Mouse (Mus musculus) lung, embryonic 14.5 days (tissue): ENCODE measurements around the gene Rhod. TPM values are rescaled to one million over a fixed set of nuclear protein-coding genes. Genes with fewer than 3 reads are reported as not detected.

Experiments used
- ATAC-seq: fragments of 200-750 bp; cut with Nextera tagmentation; 2 replicates; pipeline ENCODE4 v1.8.0; 2017; ENCODE audit warnings: mild to moderate bottlenecking, moderate TSS enrichment, moderate library complexity; ENCODE audit not compliant: insufficient read depth
- DNase-seq: peaks from one replicate; pipeline ENCODE4 v3.0.0-alpha.2; 2015
- H3K27ac ChIP-seq: fragments of 300-500 bp; sonication (generic); 2 replicates; pipeline ENCODE4 v1.5.1; 2014; ENCODE audit warnings: low read depth, mild to moderate bottlenecking, moderate library complexity
- H3K27me3 ChIP-seq: fragments of 300-500 bp; sonication (generic); 2 replicates; pipeline ENCODE4 v1.6.1; 2014; ENCODE audit warnings: low read length, control low read depth; ENCODE audit not compliant: insufficient read depth
- H3K36me3 ChIP-seq: fragments of 300-500 bp; sonication (generic); 2 replicates; pipeline ENCODE4 v1.6.1; 2014; ENCODE audit warnings: control low read depth; ENCODE audit not compliant: insufficient read depth
- H3K4me1 ChIP-seq: fragments of 300-500 bp; sonication (generic); 2 replicates; pipeline ENCODE4 v1.6.1; 2014; ENCODE audit warnings: antibody characterized with exemption, control low read depth; ENCODE audit not compliant: insufficient read depth
- H3K4me2 ChIP-seq: fragments of 300-500 bp; sonication (generic); 2 replicates; pipeline ENCODE4 v1.6.1; 2014; ENCODE audit warnings: mild to moderate bottlenecking
- H3K4me3 ChIP-seq: fragments of 300-500 bp; sonication (generic); 2 replicates; pipeline ENCODE4 v1.5.1; 2014; ENCODE audit warnings: low read depth, low read length
- H3K9ac ChIP-seq: fragments of 300-500 bp; sonication (generic); 2 replicates; pipeline ENCODE4 v1.6.1; 2014
- H3K9me3 ChIP-seq: fragments of 300-500 bp; sonication (generic); 2 replicates; pipeline ENCODE4 v1.6.1; 2016; ENCODE audit warnings: low read depth, low read length, control low read depth
- CTCF ChIP-seq: IDR thresholded peaks from 2 replicates; pipeline ENCODE4 v1.5.1; 2016; ENCODE audit warnings: antibody characterized with exemption, low read depth
- WGBS: fragments of 180-500 bp; shearing (Covaris S2); extraction: QIAGEN DNeasy Blood & Tissue Kit; methylation state at CpG from one replicate; pipeline ENCODE4 v1.1.7; 2014; 5-methylcytosine and 5-hydroxymethylcytosine counted together
- polyA plus RNA-seq: library from polyadenylated mRNA; unstranded; fragments of >200 nt; fragmentation: Nextera tagmentation; extraction: Ambion mirVana; gene quantifications from 2 replicates; pipeline ENCODE4 v1.2.1, GENCODE M21; 2014

Rhod gene
- 33.7 and 46.0 TPM in 2 replicates for polyA plus RNA-seq

- ATAC-seq (peak; percentile 65), DNase-seq (peak; percentile 72)
- H3K9me3 ChIP-seq, result no peaks in the 10 kb centered on the region
- H3K27ac ChIP-seq, result peak within 1 kb of the TSS; percentile 46; the same call in 1 of the 2 replicates
- H3K9ac ChIP-seq, result peak within 1 kb of the TSS; percentile 79
- H3K4me2 ChIP-seq, result peak within 1 kb of the TSS; percentile 88
- WGBS, result under 1% methylated on average over 50 of the region's 51 CpGs
- H3K36me3 ChIP-seq, result peaks cover 4% of the 10 kb centered on the region; the same call in 1 of the 2 replicates
- no peak for TF ChIP-seq CTCF
- H3K4me1 ChIP-seq, result peaks cover 15% of the 10 kb centered on the region
- peak within 1 kb of the TSS; percentile 76 for H3K4me3 ChIP-seq
- no peaks in the 10 kb centered on the region for H3K27me3 ChIP-seq
Measured at GRCm38 (mm10) chr19:4439161-4439801, at the start of gene Rhod. Gene Rhod, minus strand, starts transcription at chr19:4439432.

GRCm38 (mm10) chr19:4487877-4488276, 48.6 kb upstream of the Rhod start:
- no peak overlapping the region for H3K4me3 ChIP-seq
- H3K4me2 ChIP-seq, result no peak overlapping the region
- H3K9ac ChIP-seq, result no peak overlapping the region
- no peak for ATAC-seq
- H3K9me3 ChIP-seq, result no peaks in the 10 kb centered on the region
- no peaks in the 10 kb centered on the region for H3K27me3 ChIP-seq
- peak; percentile 19 for DNase-seq
- no peak for TF ChIP-seq CTCF
- H3K4me1 ChIP-seq, result no peaks in the 10 kb centered on the region
- peak overlapping the region; percentile 9; the same call in 1 of the 2 replicates for H3K27ac ChIP-seq
- WGBS, result 46% methylated on average over 2 of the region's 2 CpGs
- H3K36me3 ChIP-seq, result no peaks in the 10 kb centered on the region

GRCm38 (mm10) chr19:4485006-4485405, 45.8 kb upstream of the Rhod start:
- ATAC-seq (no peak), DNase-seq (peak; percentile 38)
- TF ChIP-seq CTCF, result no peak
- Histone ChIP-seq H3K27me3 (no peaks in the 10 kb centered on the region), H3K36me3 (no peaks in the 10 kb centered on the region), H3K27ac (peak overlapping the region; percentile 40), H3K9ac (no peak overlapping the region), H3K9me3 (no peaks in the 10 kb centered on the region), H3K4me1 (no peaks in the 10 kb centered on the region), H3K4me3 (no peak overlapping the region), H3K4me2 (no peak overlapping the region)
- WGBS, result 14% methylated on average over 5 of the region's 5 CpGs

GRCm38 (mm10) chr19:4482111-4482859, 43.1 kb upstream of the Rhod start:
- WGBS, result 81% methylated on average over 3 of the region's 3 CpGs
- Histone ChIP-seq H3K27ac (no peak overlapping the region), H3K27me3 (0 out of 2 replicates have a peak, but pooled peaks cover 5% of the 10 kb centered on the region), H3K4me1 (no peaks in the 10 kb centered on the region), H3K4me3 (no peak overlapping the region), H3K36me3 (no peaks in the 10 kb centered on the region), H3K9me3 (no peaks in the 10 kb centered on the region), H3K4me2 (no peak overlapping the region), H3K9ac (no peak overlapping the region)
- ATAC-seq (no peak), DNase-seq (no peak)
- no peak for TF ChIP-seq CTCF

- Histone ChIP-seq H3K9ac (no peak overlapping the region), H3K4me3 (no peak overlapping the region), H3K4me2 (no peak overlapping the region), H3K27ac (no peak overlapping the region), H3K36me3 (no peaks in the 10 kb centered on the region), H3K9me3 (no peaks in the 10 kb centered on the region), H3K4me1 (no peaks in the 10 kb centered on the region), H3K27me3 (peaks cover 11% of the 10 kb centered on the region)
- WGBS, result 23% methylated on average over 4 of the region's 4 CpGs
- ATAC-seq, result no peak
- no peak for DNase-seq
- TF ChIP-seq CTCF, result no peak
Measured at GRCm38 (mm10) chr19:4481326-4481725, 42.1 kb upstream of the Rhod start.

- TF ChIP-seq CTCF, result no peak
- no peak overlapping the region for H3K4me2 ChIP-seq
- 72% methylated on average over 2 of the region's 2 CpGs for WGBS
- no peaks in the 10 kb centered on the region for H3K9me3 ChIP-seq
- no peaks in the 10 kb centered on the region for H3K4me1 ChIP-seq
- H3K4me3 ChIP-seq, result no peak overlapping the region
- no peak for DNase-seq
- peaks cover 20% of the 10 kb centered on the region for H3K27me3 ChIP-seq
- no peak overlapping the region for H3K9ac ChIP-seq
- no peaks in the 10 kb centered on the region for H3K36me3 ChIP-seq
- no peak overlapping the region for H3K27ac ChIP-seq
- no peak for ATAC-seq
Measured at GRCm38 (mm10) chr19:4480041-4480440, 40.8 kb upstream of the Rhod start.

- no peaks in the 10 kb centered on the region for H3K36me3 ChIP-seq
- H3K9ac ChIP-seq, result no peak overlapping the region
- H3K4me1 ChIP-seq, result no peaks in the 10 kb centered on the region
- 34% methylated on average over 1 of the region's 1 CpGs for WGBS
- H3K4me3 ChIP-seq, result no peak overlapping the region
- DNase-seq (peak; percentile 49), ATAC-seq (0 out of 2 replicates have a peak, but pooled peaks have one; percentile 13)
- peak; percentile 63 for TF ChIP-seq CTCF
- peaks cover 23% of the 10 kb centered on the region for H3K27me3 ChIP-seq
- H3K27ac ChIP-seq, result no peak overlapping the region; the same call in 1 of the 2 replicates
- peak overlapping the region; percentile 23 for H3K4me2 ChIP-seq
- no peaks in the 10 kb centered on the region for H3K9me3 ChIP-seq
Measured at GRCm38 (mm10) chr19:4478190-4478516, 38.9 kb upstream of the Rhod start.
